Mouse (Mus musculus): ENCODE results near the gene Kntc1.
A peak's percentile ranks its signal among the peaks of the same experiment; 100 is the strongest.

The Kntc1 gene

GRCm38 (mm10) chr5:123816891-123817290 is 67.4 kb downstream of the Kntc1 start:
- no peak for DNase-seq

- peak; percentile 49 for DNase-seq
Measured at GRCm38 (mm10) chr5:123818941-123819577, 69.5 kb downstream of the Kntc1 start.

GRCm38 (mm10) chr5:123820501-123821263 is 71.2 kb downstream of the Kntc1 start:
- DNase-seq, result peak; percentile 56

- DNase-seq, result no peak
Measured at GRCm38 (mm10) chr5:123821264-123821571, 71.7 kb downstream of the Kntc1 start.

GRCm38 (mm10) chr5:123822706-123823105 is 73.2 kb downstream of the Kntc1 start:
- DNase-seq, result no peak

- peak; percentile 72 for DNase-seq
Measured at GRCm38 (mm10) chr5:123827659-123828091, 78.2 kb downstream of the Kntc1 start.

- DNase-seq, result no peak
Measured at GRCm38 (mm10) chr5:123832309-123832708, 82.8 kb downstream of the Kntc1 start.

GRCm38 (mm10) chr5:123834836-123835235 is 85.3 kb downstream of the Kntc1 start:
- DNase-seq, result no peak

GRCm38 (mm10) chr5:123837371-123837770 is 87.9 kb downstream of the Kntc1 start:
- DNase-seq, result no peak

GRCm38 (mm10) chr5:123842221-123842934 is 92.9 kb downstream of the Kntc1 start:
- no peak for DNase-seq

GRCm38 (mm10) chr5:123842935-123843282 is 93.4 kb downstream of the Kntc1 start:
- no peak for DNase-seq

- DNase-seq, result peak; percentile 27
Measured at GRCm38 (mm10) chr5:123843816-123844215, 94.3 kb downstream of the Kntc1 start.

- peak; percentile 71 for DNase-seq
Measured at GRCm38 (mm10) chr5:123844316-123844715, 94.8 kb downstream of the Kntc1 start.

- DNase-seq, result peak; percentile 57
Measured at GRCm38 (mm10) chr5:123851398-123851797, 101.9 kb downstream of the Kntc1 start.

- peak; percentile 63 for DNase-seq
Measured at GRCm38 (mm10) chr5:123853877-123854504, 104.5 kb downstream of the Kntc1 start.

GRCm38 (mm10) chr5:123854511-123854910 is 105.0 kb downstream of the Kntc1 start:
- no peak for DNase-seq

GRCm38 (mm10) chr5:123858798-123859197 is 109.3 kb downstream of the Kntc1 start:
- no peak for DNase-seq

- DNase-seq, result no peak
Measured at GRCm38 (mm10) chr5:123862374-123863350, 113.1 kb downstream of the Kntc1 start.

GRCm38 (mm10) chr5:123863934-123864333 is 114.4 kb downstream of the Kntc1 start:
- DNase-seq, result no peak

- no peak for DNase-seq
Measured at GRCm38 (mm10) chr5:123865365-123865764, 115.8 kb downstream of the Kntc1 start, which contains the start of gene Hcar2. Hcar2 (minus strand) TSS chr5:123865499.

- DNase-seq, result no peak
Measured at GRCm38 (mm10) chr5:123866457-123866856, 116.9 kb downstream of the Kntc1 start.

GRCm38 (mm10) chr5:123869615-123870014 is 120.1 kb downstream of the Kntc1 start:
- DNase-seq, result no peak
